Mouse (Mus musculus): ENCODE measurements around the gene Gm4981. TPM values are rescaled to one million over a fixed set of nuclear protein-coding genes. Genes with fewer than 3 reads are reported as not detected.
"Not testable (repeated sequence)": the region's sequence is repeated elsewhere in the genome, so short reads cannot be mapped to it uniquely, and the experiment has no call there.

The Gm4981 gene
- not detected for total RNA-seq (2021)

- intact Hi-C loops (cut with DNase I) = no loop called here
- DNase-seq (ENCODE audit: extremely low spot score in 1 of 2, low spot score in 2 of 2) = no peak
Measured at GRCm38 (mm10) chr10:58236613-58237012, at the start of gene Gm4981. TSS of gene Gm4981 (minus strand) at chr10:58236701.

DNA sequence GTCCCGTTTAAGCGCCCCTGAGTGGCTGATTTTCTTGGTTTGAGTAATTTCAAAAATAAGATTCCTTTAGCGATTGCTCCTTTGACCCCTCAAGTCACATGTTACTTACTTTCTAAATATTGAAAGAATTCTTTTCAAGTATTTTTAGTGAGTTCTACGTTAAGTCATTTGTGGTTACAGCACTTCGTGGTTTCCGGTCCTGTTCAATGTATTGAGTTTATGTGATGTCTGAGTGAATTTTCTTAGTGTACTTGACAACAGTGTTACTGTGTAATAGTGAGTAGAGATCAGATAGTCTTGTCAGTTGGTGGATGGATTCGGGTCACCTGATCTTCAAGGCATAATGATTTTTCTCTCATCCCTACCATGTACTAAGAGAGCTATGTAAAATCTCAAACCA is 45.7 kb upstream of the Gm4981 start:
- DNase-seq (ENCODE audit: extremely low spot score in 1 of 2, low spot score in 2 of 2) = no peak
- intact Hi-C loops (cut with DNase I) = no loop called here

DNA sequence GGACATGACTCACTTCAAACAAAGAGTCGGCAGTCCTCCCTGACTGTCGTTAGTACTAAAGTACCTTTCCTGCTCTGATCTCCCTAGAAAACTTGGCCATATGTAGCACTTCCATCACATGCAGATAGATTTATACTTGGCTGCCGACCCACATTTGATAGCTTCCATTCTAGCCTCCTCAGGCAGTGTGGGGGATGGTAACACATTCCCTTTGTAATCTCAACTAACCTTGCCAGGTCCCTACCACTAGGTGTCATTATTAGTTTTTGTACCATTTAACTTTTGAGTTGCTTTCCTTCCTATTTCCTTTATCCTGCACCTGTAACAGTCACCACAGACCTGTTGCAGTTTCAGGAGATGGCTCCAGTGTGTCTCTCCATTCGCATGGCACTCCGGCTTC is 22.0 kb upstream of the Gm4981 start:
- intact Hi-C loops (cut with DNase I) = no loop called here
- DNase-seq (ENCODE audit: extremely low spot score in 1 of 2, low spot score in 2 of 2) = no peak

DNA sequence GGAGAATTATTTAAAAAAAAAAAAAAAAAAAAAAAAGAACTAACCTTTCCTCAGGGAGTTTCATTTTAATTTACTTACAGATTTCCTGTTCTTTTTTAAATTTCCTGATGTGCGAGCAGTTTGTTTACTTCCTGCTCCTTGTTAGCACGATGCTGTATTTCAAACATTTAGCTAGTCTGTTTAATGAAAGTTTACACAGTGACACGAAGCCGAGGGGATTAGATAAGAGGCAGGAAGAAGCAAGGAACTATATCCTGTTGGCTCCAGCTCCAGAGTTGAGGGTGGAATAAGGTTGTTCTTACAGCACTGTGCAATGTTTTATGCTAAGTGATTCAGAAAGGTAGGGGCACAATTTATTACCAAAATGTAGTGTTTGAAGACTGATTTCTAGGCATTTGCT is 19.5 kb upstream of the Gm4981 start:
- intact Hi-C loops (cut with DNase I) = no loop called here
- DNase-seq (ENCODE audit: extremely low spot score in 1 of 2, low spot score in 2 of 2) = no peak

DNA sequence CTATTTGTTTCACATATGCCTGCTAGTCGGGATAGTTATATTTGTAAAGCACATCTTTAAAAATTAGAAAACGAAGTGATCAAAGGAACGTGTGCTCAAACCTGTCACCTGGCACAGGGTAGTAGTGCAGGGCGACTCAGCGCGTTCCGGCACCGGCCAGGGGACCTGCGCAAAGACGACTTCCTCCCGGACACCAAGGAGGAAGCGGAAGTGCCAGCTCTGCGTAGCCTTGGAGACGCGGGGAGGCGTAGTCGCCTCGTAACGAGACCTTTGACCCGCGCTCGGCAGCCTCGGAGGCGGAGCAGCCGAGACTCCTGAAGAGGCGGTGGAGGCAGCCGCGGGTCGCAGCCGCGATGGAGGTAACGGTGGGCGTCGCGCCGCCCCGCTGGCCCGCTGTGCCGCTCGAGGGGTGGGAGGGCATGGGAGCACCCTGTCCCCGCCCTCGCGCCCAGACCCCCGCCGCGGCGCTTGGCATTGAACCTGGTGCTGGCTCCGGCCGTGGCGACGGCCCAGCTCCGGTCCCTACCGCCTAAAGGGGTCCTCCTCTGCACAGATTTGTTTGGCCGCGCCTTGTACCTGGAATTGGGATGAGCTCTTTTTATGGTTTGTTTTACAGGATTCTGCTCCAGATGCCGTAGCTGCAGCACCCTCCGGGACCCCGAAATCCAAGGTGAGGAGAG is 18.9 kb upstream of the Gm4981 start, which contains the start of gene Gcc2:
TSS of gene Gcc2 (plus strand) at position 285 of the 680 bp plus-strand sequence.
- DNase-seq (ENCODE audit: extremely low spot score in 1 of 2, low spot score in 2 of 2) = peak; percentile 90 to 96
- intact Hi-C loops (cut with DNase I) = no loop called here

- intact Hi-C loops (cut with DNase I) = no loop called here
- no peak for DNase-seq (ENCODE audit: extremely low spot score in 1 of 2, low spot score in 2 of 2)
Measured at GRCm38 (mm10) chr10:58254635-58255175, 18.2 kb upstream of the Gm4981 start.

GRCm38 (mm10) chr10:58249535-58249934 is 13.0 kb upstream of the Gm4981 start:
- intact Hi-C loops (cut with DNase I) = no loop called here
- DNase-seq (ENCODE audit: extremely low spot score in 1 of 2, low spot score in 2 of 2) = no peak

GRCm38 (mm10) chr10:58238984-58239740 is 2.7 kb upstream of the Gm4981 start:
- intact Hi-C loops (cut with DNase I) = not testable (repeated sequence)
- DNase-seq (ENCODE audit: extremely low spot score in 1 of 2, low spot score in 2 of 2) = peak in 1 of 2 experiments; percentile 67

GRCm38 (mm10) chr10:58234985-58235384 is 1.5 kb downstream of the Gm4981 start:
- intact Hi-C loops (cut with DNase I); DNase-seq (ENCODE audit: extremely low spot score in 1 of 2, low spot score in 2 of 2): not testable (repeated sequence)

- intact Hi-C loops (cut with DNase I); DNase-seq (ENCODE audit: extremely low spot score in 1 of 2, low spot score in 2 of 2): not testable (repeated sequence)
Measured at GRCm38 (mm10) chr10:58233740-58234121, 2.8 kb downstream of the Gm4981 start.

GRCm38 (mm10) chr10:58233054-58233739 is 3.3 kb downstream of the Gm4981 start:
- intact Hi-C loops (cut with DNase I); DNase-seq (ENCODE audit: extremely low spot score in 1 of 2, low spot score in 2 of 2): not testable (repeated sequence)

- DNase-seq (ENCODE audit: extremely low spot score in 1 of 2, low spot score in 2 of 2) = peak in 1 of 2 experiments; percentile 54
- intact Hi-C loops (cut with DNase I) = not testable (repeated sequence)
Measured at GRCm38 (mm10) chr10:58232641-58232969, 3.9 kb downstream of the Gm4981 start, which contains the start of gene Duxf3. TSS of gene Duxf3 (minus strand) at chr10:58232675.

DNA sequence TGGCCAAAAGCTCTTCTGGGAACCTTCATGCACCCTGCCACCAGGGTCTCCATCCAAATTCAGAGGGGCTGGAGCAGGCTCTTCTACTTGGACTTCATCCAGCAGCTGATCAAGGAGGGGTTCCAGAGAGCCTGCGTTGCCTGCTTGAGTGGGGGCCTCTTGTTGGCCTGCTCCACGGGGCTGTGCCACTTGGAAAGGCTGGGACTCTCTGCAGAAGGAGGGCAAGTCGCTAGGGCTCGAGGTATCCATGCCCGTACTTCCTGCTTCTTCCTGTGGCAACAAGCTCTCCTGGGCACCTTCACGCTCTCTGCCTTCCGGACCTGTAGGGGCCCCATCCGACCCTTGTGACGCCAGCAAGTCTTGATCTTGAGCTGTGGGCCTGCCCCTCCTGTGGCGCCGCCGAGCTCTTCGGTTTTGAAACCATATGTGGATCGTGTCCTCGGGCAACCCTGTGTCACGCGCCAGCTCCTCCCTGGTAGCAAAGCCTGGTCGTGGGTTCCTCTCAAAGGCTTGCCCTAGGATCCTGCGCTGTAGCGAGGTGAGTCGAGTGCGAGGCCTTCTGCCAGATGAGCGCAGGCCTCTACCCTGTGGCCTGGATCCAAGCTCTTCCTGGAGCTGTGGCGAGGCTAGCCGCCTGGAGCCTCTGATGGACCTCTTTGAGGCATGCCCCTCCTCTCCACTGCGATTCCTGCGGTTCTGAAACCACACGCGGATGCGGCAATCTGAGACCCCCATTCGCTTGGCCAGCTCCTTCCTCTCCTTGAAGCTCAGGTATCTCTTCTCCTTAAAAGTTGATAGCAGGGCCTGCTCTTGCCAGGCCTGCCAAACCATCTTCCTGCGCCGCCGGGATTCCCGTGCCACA is 4.5 kb downstream of the Gm4981 start:
- intact Hi-C loops (cut with DNase I) = not testable (repeated sequence)

GRCm38 (mm10) chr10:58231088-58231487 is 5.4 kb downstream of the Gm4981 start:
- peak in 1 of 2 experiments; percentile 69 for DNase-seq (ENCODE audit: extremely low spot score in 1 of 2, low spot score in 2 of 2)
- intact Hi-C loops (cut with DNase I) = not testable (repeated sequence)

More for the DNA sequence above, 4.5 kb downstream of the Gm4981 start:
- peak; percentile 68 to 93 for DNase-seq (ENCODE audit: extremely low spot score in 1 of 2, low spot score in 2 of 2)

- intact Hi-C loops (cut with DNase I); DNase-seq (ENCODE audit: extremely low spot score in 1 of 2, low spot score in 2 of 2): not testable (repeated sequence)
Measured at GRCm38 (mm10) chr10:58230021-58230420, 6.5 kb downstream of the Gm4981 start.

DNA sequence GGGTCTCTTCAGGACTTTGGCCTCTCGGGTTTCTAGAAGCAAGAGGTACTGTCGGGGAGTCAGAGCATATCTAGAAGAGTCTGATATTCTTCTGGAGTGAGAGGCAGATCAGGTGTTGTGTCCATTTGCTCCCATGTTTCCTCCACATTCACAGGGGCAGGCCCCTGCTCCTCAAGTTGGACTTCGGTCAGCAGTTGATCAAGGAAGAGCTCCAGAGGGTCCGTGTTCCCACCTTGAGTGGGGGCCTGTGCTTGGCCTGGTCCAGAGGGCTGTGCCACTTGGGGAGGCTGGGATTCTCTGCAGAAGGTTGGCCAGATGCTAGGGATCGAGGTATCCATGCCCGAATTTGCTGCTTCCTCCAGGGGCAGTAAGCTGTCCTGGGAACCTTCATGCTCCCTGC is 8.7 kb downstream of the Gm4981 start:
- DNase-seq (ENCODE audit: extremely low spot score in 1 of 2, low spot score in 2 of 2); intact Hi-C loops (cut with DNase I): not testable (repeated sequence)

DNA sequence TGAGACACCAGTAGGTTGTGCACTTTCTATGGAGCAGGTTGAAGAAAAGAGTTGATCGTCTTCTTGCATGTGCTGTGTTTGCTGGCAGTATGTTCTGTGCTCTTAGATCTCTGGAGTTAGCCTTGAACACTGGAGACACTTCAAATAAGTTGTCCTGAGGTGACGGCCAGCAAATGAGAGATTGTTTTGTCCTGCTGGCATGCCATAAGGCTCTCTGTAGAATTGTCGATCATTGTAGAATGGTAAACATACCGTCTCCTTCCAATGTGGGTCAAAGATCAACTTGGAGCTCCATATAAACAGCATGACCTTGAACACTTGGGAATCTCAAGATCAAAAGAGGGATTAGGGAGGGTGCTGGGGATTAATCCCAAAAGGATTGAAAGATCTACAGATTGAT is 10.1 kb downstream of the Gm4981 start:
- intact Hi-C loops (cut with DNase I); DNase-seq (ENCODE audit: extremely low spot score in 1 of 2, low spot score in 2 of 2): not testable (repeated sequence)
